Mouse (Mus musculus) ES-Bruce4 (cell line): Measurements from ENCODE around the gene Hist1h2bl. TPM values are rescaled to one million over a fixed set of nuclear protein-coding genes. Genes with fewer than 3 reads are reported as not detected.
"Not testable (repeated sequence)": the region's sequence is repeated elsewhere in the genome, so short reads cannot be mapped to it uniquely, and the experiment has no call there.

Source experiments
- H3K27ac ChIP-seq: 2 replicates; pipeline ENCODE4 v1.5.1; 2012; ENCODE audit warnings: low read length, inconsistent platforms; ENCODE audit not compliant: insufficient read depth
- H3K27me3 ChIP-seq: 2 replicates; pipeline ENCODE4 v1.6.1; 2012; ENCODE audit warnings: mild to moderate bottlenecking, low read length, inconsistent platforms; ENCODE audit not compliant: control insufficient read depth, poor library complexity, insufficient read depth, severe bottlenecking
- H3K36me3 ChIP-seq: 2 replicates; pipeline ENCODE4 v1.6.1; 2012; ENCODE audit warnings: inconsistent platforms, mild to moderate bottlenecking, low read length, moderate library complexity; ENCODE audit not compliant: control insufficient read depth, poor library complexity, insufficient read depth, severe bottlenecking
- H3K4me1 ChIP-seq: one replicate; pipeline ENCODE4 v1.8.1; 2011; ENCODE audit warnings: low read length; ENCODE audit not compliant: control insufficient read depth, insufficient read depth
- H3K4me3 ChIP-seq: 2 replicates; pipeline ENCODE4 v1.5.1; 2011; ENCODE audit warnings: low read depth, mild to moderate bottlenecking, low read length
- H3K9ac ChIP-seq: 2 replicates; pipeline ENCODE4 v1.6.1; 2012; ENCODE audit warnings: low read depth, mild to moderate bottlenecking, inconsistent platforms; ENCODE audit not compliant: poor library complexity, severe bottlenecking
- H3K9me3 ChIP-seq: replicated peaks from 2 replicates; pipeline ENCODE4 v1.6.1; 2012; ENCODE audit warnings: mild to moderate bottlenecking, low read length, inconsistent platforms; ENCODE audit not compliant: control insufficient read depth, poor library complexity, insufficient read depth, severe bottlenecking
- CTCF ChIP-seq: IDR thresholded peaks from one replicate; pipeline ENCODE4 v1.8.1; 2011; ENCODE audit warnings: low read depth, low read length
- EP300 ChIP-seq: IDR thresholded peaks from 2 replicates; pipeline ENCODE4 v1.6.1; 2011; ENCODE audit warnings: low read depth, low read length; ENCODE audit not compliant: insufficient read depth
- POLR2A ChIP-seq: IDR thresholded peaks from one replicate; pipeline ENCODE4 v1.8.1; 2011; ENCODE audit warnings: low read length; ENCODE audit not compliant: insufficient read depth
- polyA plus RNA-seq: library from polyadenylated mRNA; stranded (reverse); fragments of >200 nt; gene quantifications from 2 replicates; pipeline ENCODE4 v1.2.4, GENCODE M21; 2011; ENCODE audit warnings: low read depth; ENCODE audit not compliant: missing spikeins, insufficient read depth, insufficient read length

Gene Hist1h2bl
- 25.5 and 27.2 TPM in 2 replicates for polyA plus RNA-seq

DNA sequence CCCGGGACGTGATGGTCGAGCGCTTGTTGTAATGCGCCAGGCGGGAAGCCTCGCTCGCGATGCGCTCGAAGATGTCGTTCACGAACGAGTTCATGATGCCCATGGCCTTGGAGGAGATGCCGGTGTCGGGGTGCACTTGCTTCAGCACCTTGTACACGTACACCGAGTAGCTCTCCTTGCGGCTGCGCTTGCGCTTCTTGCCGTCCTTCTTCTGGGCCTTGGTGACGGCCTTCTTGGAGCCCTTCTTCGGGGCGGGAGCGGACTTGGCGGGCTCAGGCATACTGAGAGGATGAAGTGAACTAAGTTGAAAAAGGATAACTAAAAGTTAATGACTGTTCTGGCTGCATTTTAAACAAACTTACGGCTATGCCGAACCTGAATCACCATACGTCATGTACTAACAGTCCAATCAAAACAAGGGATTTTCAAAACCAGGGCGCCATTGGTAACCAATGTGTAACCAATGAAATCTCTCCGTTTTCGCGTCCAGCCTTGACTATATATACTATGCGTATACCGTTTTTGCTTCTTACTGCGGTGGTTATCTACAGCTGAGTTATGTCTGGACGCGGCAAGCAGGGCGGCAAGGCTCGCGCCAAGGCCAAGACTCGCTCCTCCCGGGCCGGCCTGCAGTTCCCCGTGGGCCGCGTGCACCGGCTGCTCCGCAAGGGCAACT is at the start of gene Hist1h2bl, which contains the start of gene Hist1h2ai:
Gene Hist1h2bl (minus strand): TSS at position 280 of the 676 bp plus-strand sequence.
Gene Hist1h2ai (plus strand): TSS at position 559 of the 676 bp plus-strand sequence.
- Histone ChIP-seq H3K4me3 (peak within 1 kb of the TSS; percentile 87), H3K27ac (peak within 1 kb of the TSS; percentile 98), H3K9ac (peak within 1 kb of the TSS; percentile 96)
- not testable (repeated sequence) for H3K4me1 ChIP-seq, H3K27me3 ChIP-seq, H3K9me3 ChIP-seq, H3K36me3 ChIP-seq
- peak; percentile 27 for TF ChIP-seq POLR2A

DNA sequence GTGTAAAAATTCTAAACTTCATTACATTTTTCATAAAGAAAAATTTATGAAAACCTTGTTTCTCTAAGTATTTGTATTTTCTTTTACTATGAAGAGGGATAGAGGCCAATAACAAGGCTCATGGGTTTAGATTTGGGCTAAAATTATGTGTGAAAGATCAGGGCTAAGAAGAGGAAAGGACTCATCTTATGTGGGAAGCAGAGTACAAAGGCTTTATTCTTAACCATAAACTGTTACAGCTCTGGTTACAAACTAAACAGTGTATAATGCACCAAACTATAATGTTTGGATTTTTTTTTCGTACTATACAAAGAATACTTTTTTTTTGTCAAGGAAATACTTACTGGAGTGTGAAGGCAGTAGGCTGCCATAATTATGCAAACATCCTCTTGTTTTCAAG is 39.8 kb upstream of the Hist1h2bl start:
- H3K36me3 ChIP-seq = no peaks in the 10 kb centered on the region
- no peak for TF ChIP-seq CTCF
- TF ChIP-seq EP300 = no peak
- TF ChIP-seq POLR2A = no peak
- no peak overlapping the region for H3K27ac ChIP-seq
- no peaks in the 10 kb centered on the region for H3K9me3 ChIP-seq
- no peaks in the 10 kb centered on the region for H3K4me1 ChIP-seq
- H3K4me3 ChIP-seq = no peak overlapping the region
- no peaks in the 10 kb centered on the region for H3K27me3 ChIP-seq
- H3K9ac ChIP-seq = no peak overlapping the region

DNA sequence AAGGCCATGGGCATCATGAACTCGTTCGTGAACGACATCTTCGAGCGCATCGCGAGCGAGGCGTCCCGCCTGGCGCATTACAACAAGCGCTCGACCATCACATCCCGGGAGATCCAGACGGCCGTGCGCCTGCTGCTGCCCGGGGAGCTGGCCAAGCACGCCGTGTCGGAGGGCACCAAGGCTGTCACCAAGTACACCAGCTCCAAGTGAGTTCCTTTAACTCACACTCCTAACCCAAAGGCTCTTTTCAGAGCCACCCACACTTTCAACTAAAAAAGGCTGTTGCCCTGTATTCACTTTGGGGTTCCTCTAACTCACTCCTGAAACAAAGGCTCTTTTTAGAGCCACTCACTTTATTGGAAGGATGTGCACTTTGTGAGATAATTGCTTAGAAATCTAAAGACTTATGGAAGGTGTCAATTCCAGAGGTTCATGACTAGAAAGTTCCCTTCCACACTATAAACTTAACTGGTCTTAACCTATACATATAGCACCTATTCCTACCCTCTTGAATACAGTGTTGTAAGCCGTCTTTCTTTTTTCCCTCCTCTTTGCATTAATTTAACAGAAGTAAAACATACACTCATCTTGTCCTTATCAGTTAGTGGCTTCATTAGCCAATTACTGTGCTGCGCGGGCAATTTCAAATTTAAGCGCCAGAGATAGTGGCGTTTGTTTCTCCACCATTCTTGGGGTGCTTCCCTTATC is 38.5 kb upstream of the Hist1h2bl start:
- H3K36me3 ChIP-seq, H3K4me1 ChIP-seq, H3K27me3 ChIP-seq, H3K9me3 ChIP-seq: not testable (repeated sequence)
- H3K27ac ChIP-seq = peak overlapping the region; percentile 80
- H3K9ac ChIP-seq = peak overlapping the region; percentile 90
- peak overlapping the region; percentile 60 for H3K4me3 ChIP-seq

DNA sequence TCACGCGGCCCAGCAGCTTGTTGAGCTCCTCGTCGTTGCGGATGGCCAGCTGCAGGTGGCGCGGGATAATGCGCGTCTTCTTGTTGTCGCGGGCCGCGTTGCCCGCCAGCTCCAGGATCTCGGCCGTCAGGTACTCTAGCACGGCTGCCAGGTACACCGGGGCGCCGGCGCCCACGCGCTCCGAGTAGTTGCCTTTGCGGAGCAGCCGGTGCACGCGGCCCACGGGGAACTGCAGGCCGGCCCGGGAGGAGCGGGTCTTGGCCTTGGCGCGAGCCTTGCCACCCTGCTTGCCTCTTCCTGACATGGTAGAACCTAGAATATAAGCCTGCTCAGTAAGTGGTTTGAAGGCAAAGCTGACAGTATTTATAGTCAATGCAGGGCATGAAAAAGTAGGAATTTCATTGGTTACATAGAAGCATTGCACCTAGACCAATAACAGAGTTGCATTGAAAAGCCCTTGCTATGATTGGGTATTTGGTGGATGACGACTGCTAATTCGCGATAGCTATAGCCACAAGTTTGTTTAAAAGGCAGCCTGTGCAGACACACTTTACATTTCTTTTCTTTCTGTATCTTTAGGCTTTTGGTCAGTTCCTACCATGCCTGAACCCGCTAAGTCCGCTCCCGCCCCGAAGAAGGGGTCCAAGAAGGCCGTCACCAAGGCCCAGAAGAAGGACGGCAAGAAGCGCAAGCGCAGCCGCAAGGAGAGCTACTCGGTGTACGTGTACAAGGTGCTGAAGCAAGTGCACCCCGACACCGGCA is 37.8 kb upstream of the Hist1h2bl start, which contains the start of the genes Hist1h2ak and Hist1h2bn:
Gene Hist1h2ak (minus strand): TSS at position 304 of the 762 bp plus-strand sequence.
Gene Hist1h2bn (plus strand): TSS at position 600 of the 762 bp plus-strand sequence.
- H3K4me3 ChIP-seq = peak within 1 kb of the TSS; percentile 74
- H3K4me1 ChIP-seq, H3K9me3 ChIP-seq, H3K36me3 ChIP-seq, H3K27me3 ChIP-seq: not testable (repeated sequence)
- H3K27ac ChIP-seq = peak within 1 kb of the TSS; percentile 84
- H3K9ac ChIP-seq = peak within 1 kb of the TSS; percentile 90
- peak; percentile 71 for TF ChIP-seq POLR2A

DNA sequence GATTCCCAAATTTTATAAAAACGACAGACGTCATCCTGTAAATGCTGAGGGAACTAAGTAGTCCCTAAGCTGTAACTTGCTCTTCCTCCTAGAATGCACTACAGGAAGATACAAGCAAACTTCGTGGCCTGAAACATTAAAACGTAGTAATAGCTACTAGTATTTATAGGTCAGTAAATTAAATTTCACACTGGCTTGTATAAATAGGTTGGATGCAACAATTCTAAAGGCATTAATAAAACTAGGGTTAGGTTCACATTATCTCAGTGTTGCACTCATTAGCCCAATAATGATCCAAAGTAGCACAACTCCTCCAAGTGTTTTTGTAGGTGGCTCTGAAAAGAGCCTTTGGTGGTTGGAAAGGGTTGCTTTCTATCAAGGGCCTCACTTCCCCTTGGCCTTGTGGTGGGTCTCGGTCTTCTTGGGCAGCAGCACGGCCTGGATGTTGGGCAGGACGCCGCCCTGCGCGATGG is 37.1 kb upstream of the Hist1h2bl start:
- H3K9ac ChIP-seq = peak overlapping the region; percentile 73
- no peaks in the 10 kb centered on the region for H3K4me1 ChIP-seq

DNA sequence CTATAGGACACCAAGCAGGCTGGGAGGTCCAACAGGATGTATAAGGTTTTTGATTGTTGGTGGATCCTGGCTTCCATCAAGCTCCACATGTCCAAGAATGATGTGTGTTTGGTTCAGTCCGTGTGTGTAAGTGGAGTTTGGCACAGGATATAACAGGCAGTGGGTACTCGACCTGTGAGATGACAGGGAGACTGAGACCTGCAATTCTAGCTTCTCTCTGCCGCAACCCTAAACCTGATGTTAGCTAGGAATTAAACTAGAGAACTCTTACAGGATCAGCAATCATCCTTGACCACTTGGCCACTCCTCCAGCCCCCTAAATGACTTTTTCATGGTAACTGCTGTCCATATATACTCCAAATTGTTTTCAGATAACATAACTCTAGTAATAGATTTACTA is 36.4 kb upstream of the Hist1h2bl start:
- H3K27ac ChIP-seq = peak overlapping the region; percentile 61
- peaks cover 5% of the 10 kb centered on the region for H3K36me3 ChIP-seq
- H3K4me1 ChIP-seq = no peaks in the 10 kb centered on the region
- no peaks in the 10 kb centered on the region for H3K9me3 ChIP-seq
- H3K27me3 ChIP-seq = no peaks in the 10 kb centered on the region
- peak overlapping the region; percentile 73 for H3K9ac ChIP-seq
- H3K4me3 ChIP-seq = peak overlapping the region; percentile 12; the same call in 1 of the 2 replicates
- TF ChIP-seq POLR2A = no peak
- no peak for TF ChIP-seq CTCF
- TF ChIP-seq EP300 = no peak

More for the DNA sequence above, 37.1 kb upstream of the Hist1h2bl start:
- no peaks in the 10 kb centered on the region for H3K27me3 ChIP-seq
- peak overlapping the region; percentile 74 for H3K4me3 ChIP-seq
- peak overlapping the region; percentile 84 for H3K27ac ChIP-seq
- TF ChIP-seq EP300 = no peak
- peaks cover 5% of the 10 kb centered on the region for H3K36me3 ChIP-seq
- no peaks in the 10 kb centered on the region for H3K9me3 ChIP-seq
